Mouse (Mus musculus) C2C12 (cell line): Measurements from ENCODE around the gene Defb3. TPM values are rescaled to one million over a fixed set of nuclear protein-coding genes. Genes with fewer than 3 reads are reported as not detected.
"Not testable (repeated sequence)": the region's sequence is repeated elsewhere in the genome, so short reads cannot be mapped to it uniquely, and the experiment has no call there.

ENCODE experiments used
- H3K27me3 ChIP-seq: one replicate; pipeline ENCODE4 v1.6.1; 2011; ENCODE audit not compliant: control insufficient read depth, insufficient read depth, insufficient read length
- H3K36me3 ChIP-seq: one replicate; pipeline ENCODE4 v1.6.1; 2011; ENCODE audit not compliant: control insufficient read depth, insufficient read depth
- H3K4me3 ChIP-seq: one replicate; pipeline ENCODE4 v1.5.1; 2011; ENCODE audit warnings: mild to moderate bottlenecking, control low read depth; ENCODE audit not compliant: poor library complexity, insufficient read depth, severe bottlenecking
- H3K79me2 ChIP-seq: one replicate; pipeline ENCODE4 v1.6.1; 2011; ENCODE audit not compliant: control insufficient read depth, insufficient read depth
- H3K79me3 ChIP-seq: one replicate; pipeline ENCODE4 v1.6.1; 2011; ENCODE audit warnings: low read depth, control low read depth
- H3ac ChIP-seq: one replicate; pipeline ENCODE3; 2011; ENCODE audit warnings: low read depth; ENCODE audit not compliant: control insufficient read depth, insufficient read length
- CEBPB ChIP-seq: IDR thresholded peaks from one replicate; pipeline ENCODE4 v1.6.1; 2011; ENCODE audit warnings: low read depth, mild to moderate bottlenecking, control low read depth, moderate library complexity
- CTCF ChIP-seq: IDR thresholded peaks from one replicate; pipeline ENCODE4 v1.5.1; 2011; ENCODE audit not compliant: control insufficient read depth, insufficient read depth, insufficient read length
- FOSL1 ChIP-seq: IDR thresholded peaks from one replicate; pipeline ENCODE4 v1.8.0; 2011; ENCODE audit warnings: mild to moderate bottlenecking, low read length; ENCODE audit not compliant: poor library complexity, insufficient read depth, severe bottlenecking
- MAX ChIP-seq: IDR thresholded peaks from one replicate; pipeline ENCODE4 v1.6.1; 2011; ENCODE audit warnings: mild to moderate bottlenecking, control low read depth
- MYOD1 ChIP-seq: IDR thresholded peaks from one replicate; pipeline ENCODE4 v1.6.1; 2011; ENCODE audit warnings: low read depth; ENCODE audit not compliant: control insufficient read depth, insufficient read length
- MYOG ChIP-seq: IDR thresholded peaks from one replicate; pipeline ENCODE4 v1.6.1; 2011; ENCODE audit not compliant: control insufficient read depth, insufficient read length; ENCODE audit errors: extremely low read depth
- USF1 ChIP-seq: IDR thresholded peaks from one replicate; pipeline ENCODE4 v1.6.1; 2011; ENCODE audit warnings: low read depth, mild to moderate bottlenecking, control low read depth, moderate library complexity
- long read RNA-seq, 2 experiments: library from polyadenylated mRNA; unstranded; transcript quantifications; one replicate each; pipeline ENCODE4 v2.0.0; 2019 to 2020
- polyA plus RNA-seq: library from polyadenylated mRNA; unstranded; fragments of >200 nt; fragmentation: generic; extraction: Trizol; gene quantifications from one replicate; pipeline ENCODE4 v1.2.1, GENCODE M21; 2012; ENCODE audit warnings: missing spikeins

Gene Defb3
- not detected for polyA plus RNA-seq
- long read RNA-seq, experiment 1: 0 reads
- long read RNA-seq, experiment 2: 0 reads

- not testable (repeated sequence) for H3ac ChIP-seq, H3K36me3 ChIP-seq, H3K79me3 ChIP-seq, H3K27me3 ChIP-seq, H3K79me2 ChIP-seq, H3K4me3 ChIP-seq
These were observed at the start of gene Defb3 for GRCm38 (mm10) chr8:19293060-19293459. Gene Defb3, plus strand, starts transcription at chr8:19293360.

- H3ac ChIP-seq: no peak within 1 kb of the TSS
- H3K4me3 ChIP-seq: no peak within 1 kb of the TSS
- TF ChIP-seq CTCF: no peak
- no peak for TF ChIP-seq MYOG
- no peak for TF ChIP-seq CEBPB
- no peak for TF ChIP-seq FOSL1
- TF ChIP-seq USF1: no peak
- TF ChIP-seq MAX: no peak
- no peak for TF ChIP-seq MYOD1
- H3K79me3 ChIP-seq: no peaks in the 10 kb centered on the region
- H3K36me3 ChIP-seq: no peaks in the 10 kb centered on the region
- no peaks in the 10 kb centered on the region for H3K79me2 ChIP-seq
- no peaks in the 10 kb centered on the region for H3K27me3 ChIP-seq
These were observed 45.9 kb upstream of the Defb3 start, which contains the start of gene Defb5 for GRCm38 (mm10) chr8:19247280-19247679. Gene Defb5, plus strand, starts transcription at chr8:19247580.

- TF ChIP-seq FOSL1: no peak
- TF ChIP-seq CEBPB: no peak
- no peak for TF ChIP-seq MYOD1
- TF ChIP-seq MYOG: no peak
- no peak for TF ChIP-seq MAX
- no peak for TF ChIP-seq CTCF
- no peak for TF ChIP-seq USF1
- no peaks in the 10 kb centered on the region for H3K79me3 ChIP-seq
- H3ac ChIP-seq: no peak overlapping the region
- H3K36me3 ChIP-seq: no peaks in the 10 kb centered on the region
- no peaks in the 10 kb centered on the region for H3K27me3 ChIP-seq
- no peaks in the 10 kb centered on the region for H3K79me2 ChIP-seq
- H3K4me3 ChIP-seq: no peak overlapping the region
These were observed 35.0 kb upstream of the Defb3 start for GRCm38 (mm10) chr8:19258136-19258535.

- H3K36me3 ChIP-seq: no peaks in the 10 kb centered on the region
- no peak overlapping the region for H3ac ChIP-seq
- no peaks in the 10 kb centered on the region for H3K79me2 ChIP-seq
- H3K79me3 ChIP-seq: no peaks in the 10 kb centered on the region
- TF ChIP-seq CEBPB: no peak
- no peak for TF ChIP-seq USF1
- TF ChIP-seq CTCF: no peak
- no peak for TF ChIP-seq MAX
- no peak for TF ChIP-seq MYOD1
- TF ChIP-seq MYOG: no peak
- TF ChIP-seq FOSL1: no peak
- H3K27me3 ChIP-seq: no peaks in the 10 kb centered on the region
- no peak overlapping the region for H3K4me3 ChIP-seq
These were observed 33.5 kb upstream of the Defb3 start for GRCm38 (mm10) chr8:19259667-19260066.

- not testable (repeated sequence) for H3ac ChIP-seq, H3K4me3 ChIP-seq, H3K27me3 ChIP-seq, H3K79me2 ChIP-seq, H3K36me3 ChIP-seq, H3K79me3 ChIP-seq
These were observed 5.2 kb downstream of the Defb3 start for GRCm38 (mm10) chr8:19298361-19298760.

GRCm38 (mm10) chr8:19331836-19332235, 38.7 kb downstream of the Defb3 start:
- H3K36me3 ChIP-seq: no peaks in the 10 kb centered on the region

More at GRCm38 (mm10) chr8:19331836-19332235, 38.7 kb downstream of the Defb3 start:
- Histone ChIP-seq H3K79me3 (no peaks in the 10 kb centered on the region), H3K27me3 (no peaks in the 10 kb centered on the region), H3K79me2 (no peaks in the 10 kb centered on the region), H3K4me3 (no peak overlapping the region), H3ac (no peak overlapping the region)
- TF ChIP-seq MYOG: no peak
- TF ChIP-seq FOSL1: no peak
- no peak for TF ChIP-seq MAX
- no peak for TF ChIP-seq CEBPB

Other genes starting within 250 kb of the Defb3 start
- not detected for gene Defb39, start 228.6 kb upstream of the Defb3 start, polyA plus RNA-seq
- gene Defb12, start 178.5 kb upstream of the Defb3 start, polyA plus RNA-seq: not detected
- gene Defb34, start 169.6 kb upstream of the Defb3 start, polyA plus RNA-seq: not detected
- gene Gm45826, start 152.6 kb upstream of the Defb3 start, polyA plus RNA-seq: not detected
- not detected for gene Defb14, start 99.0 kb upstream of the Defb3 start, polyA plus RNA-seq
- gene Defb4, start 94.7 kb upstream of the Defb3 start, polyA plus RNA-seq: not detected
- not detected for gene Defb6, start 67.9 kb upstream of the Defb3 start, polyA plus RNA-seq
- gene Defb46, start 53.4 kb upstream of the Defb3 start, polyA plus RNA-seq: not detected
- gene Defb5, start 45.8 kb upstream of the Defb3 start, polyA plus RNA-seq: not detected
- gene Defb8, start 154.2 kb downstream of the Defb3 start, polyA plus RNA-seq: not detected
- gene Defb7, start 201.7 kb downstream of the Defb3 start, polyA plus RNA-seq: not detected